Mouse (Mus musculus) erythroblast, embryonic 14.5 days (primary cell): ENCODE measurements at regions not wholly inside any gene's neighbourhood (a gene's known extent, or its start where the extent isn't known, plus 50 kb on each side); places are given as distances from the start of the nearest gene placed in this dataset.

Source experiments
- GATA1 ChIP-seq: IDR thresholded peaks from 2 replicates; pipeline ENCODE4 v1.6.1; 2012; ENCODE audit warnings: low read length, inconsistent platforms, mixed read lengths
- TAL1 ChIP-seq: IDR thresholded peaks from 3 replicates; pipeline ENCODE4 v1.6.1; 2012; ENCODE audit warnings: low read length, inconsistent platforms, mixed read lengths

DNA sequence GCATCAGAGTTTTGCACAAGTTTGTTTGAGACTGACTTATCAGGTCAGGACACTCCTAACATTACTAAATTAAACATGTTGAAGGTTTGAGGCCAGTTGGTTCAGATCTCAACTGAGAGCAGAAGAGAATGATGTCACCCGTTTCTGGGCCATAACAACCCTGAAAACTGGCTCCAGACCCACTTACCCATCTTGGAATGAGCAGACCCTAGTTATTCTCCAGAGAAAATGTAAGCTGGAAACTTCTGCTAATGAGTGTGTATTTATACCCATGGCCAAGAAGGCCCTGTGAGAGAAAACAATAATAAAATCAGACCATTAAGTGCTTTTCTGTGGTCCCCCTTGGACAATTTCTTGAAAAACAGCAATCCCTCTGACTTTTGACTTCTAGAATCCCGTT is 282.4 kb upstream of the Nfe2l3 start:
- no peak for TF ChIP-seq GATA1
- TF ChIP-seq TAL1 = no peak
